Mouse (Mus musculus): ENCODE measurements around the gene Zfp410. TPM values are rescaled to one million over a fixed set of nuclear protein-coding genes. Genes with fewer than 3 reads are reported as not detected.

The Zfp410 gene
- total RNA-seq, 2 experiments from 2014 or later = 34.2 to 37.1 TPM

DNA sequence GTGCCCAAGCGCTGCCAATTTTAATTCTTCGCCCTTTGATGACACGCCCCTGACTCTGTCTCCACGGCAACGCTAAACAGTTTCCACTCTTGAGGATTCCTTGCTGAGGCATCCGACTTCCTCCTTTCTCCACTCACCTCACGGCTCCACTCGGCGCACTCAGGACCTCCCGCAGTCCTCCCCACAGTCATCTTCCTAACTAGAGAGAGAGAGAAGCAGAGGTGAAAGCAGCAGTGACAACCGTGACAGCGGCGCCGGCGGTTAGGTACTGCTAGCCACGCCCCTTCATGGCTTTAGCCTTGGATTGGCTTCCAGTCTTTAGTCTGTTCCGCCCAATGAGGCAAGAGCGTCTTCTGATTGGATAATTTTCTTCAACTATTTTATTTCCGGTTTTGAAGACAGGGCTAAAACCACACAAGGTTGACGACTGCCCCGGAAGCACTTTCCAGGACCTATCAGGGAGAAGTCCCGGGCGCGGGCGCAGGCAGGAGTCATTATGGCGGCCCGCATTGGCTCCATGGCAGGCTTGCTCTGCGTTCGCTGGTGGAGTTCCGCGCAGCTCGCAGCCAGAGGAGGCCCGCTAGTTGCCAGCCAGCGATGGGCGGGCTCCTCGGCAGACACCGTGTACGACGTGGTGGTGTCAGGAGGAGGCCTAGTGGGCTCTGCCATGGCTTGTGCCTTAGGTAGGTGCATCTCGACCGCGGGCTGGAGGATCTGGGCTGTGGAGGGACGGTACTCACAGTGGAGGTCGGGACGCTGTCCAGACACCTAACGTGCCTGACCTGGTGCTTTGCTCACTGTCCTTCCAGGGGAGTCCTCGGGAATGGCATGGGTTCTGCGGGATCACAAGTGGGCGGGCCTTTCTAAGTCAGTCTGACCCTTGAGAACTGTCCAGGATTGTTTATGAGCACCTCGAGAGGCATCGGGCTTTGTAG, 45.2 kb downstream of the Zfp410 start, which contains the start of the genes Coq6 and Fam161b:
Coq6 (plus strand) TSS at position 103 of the 935 bp plus-strand sequence.
Fam161b (minus strand) TSS at position 279 of the 935 bp plus-strand sequence.
- DNase-seq (ENCODE audit: low spot score in 2 of 2) = peak; percentile 93 to 98

DNA sequence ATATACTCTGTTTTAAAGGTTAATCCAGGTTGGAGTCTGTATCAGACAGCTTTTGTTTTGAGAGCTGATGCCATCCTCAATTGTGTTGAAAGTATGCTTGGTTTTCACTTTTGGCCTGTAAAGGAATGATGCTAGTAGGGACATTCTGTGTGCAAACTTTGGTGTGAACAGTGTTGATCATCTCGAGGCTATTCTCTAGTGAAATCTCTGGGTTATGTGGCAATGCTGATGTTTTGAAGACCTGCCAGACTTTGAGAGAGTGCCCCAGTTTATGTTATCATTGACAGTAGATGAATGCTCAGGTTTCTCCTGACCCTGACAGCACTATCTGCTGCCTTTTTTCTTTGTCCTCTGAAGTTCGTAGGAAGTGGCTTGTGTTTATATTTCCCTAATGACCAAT, 46.2 kb downstream of the Zfp410 start:
- DNase-seq (ENCODE audit: low spot score in 2 of 2) = no peak

DNA sequence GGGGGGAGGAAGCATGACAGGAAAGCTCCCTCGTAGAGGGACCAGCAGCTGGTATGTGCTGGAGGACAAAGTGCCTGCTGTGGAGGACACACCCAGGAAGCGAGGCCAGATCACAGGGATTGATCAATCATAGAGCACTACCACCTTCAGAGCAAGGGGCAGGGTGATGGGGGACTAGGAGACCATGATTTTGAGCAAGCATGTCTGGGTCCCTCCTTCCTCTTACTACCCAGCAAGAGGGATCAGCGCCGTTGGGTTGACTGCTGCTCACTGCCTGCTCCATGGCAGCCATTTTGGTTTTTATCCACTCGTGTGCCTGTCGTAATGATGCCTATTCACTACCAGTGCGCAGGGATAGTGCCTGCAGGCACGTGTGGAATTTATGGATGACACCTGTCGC, 47.6 kb downstream of the Zfp410 start:
- no peak for DNase-seq (ENCODE audit: low spot score in 2 of 2)

GRCm38 (mm10) chr12:84365137-84365536, 48.5 kb downstream of the Zfp410 start:
- DNase-seq (ENCODE audit: low spot score in 2 of 2) = no peak

GRCm38 (mm10) chr12:84366971-84367370, 50.3 kb downstream of the Zfp410 start:
- no peak for DNase-seq (ENCODE audit: low spot score in 2 of 2)

GRCm38 (mm10) chr12:84371647-84372046, 55.0 kb downstream of the Zfp410 start:
- no peak for DNase-seq (ENCODE audit: low spot score in 2 of 2)

DNA sequence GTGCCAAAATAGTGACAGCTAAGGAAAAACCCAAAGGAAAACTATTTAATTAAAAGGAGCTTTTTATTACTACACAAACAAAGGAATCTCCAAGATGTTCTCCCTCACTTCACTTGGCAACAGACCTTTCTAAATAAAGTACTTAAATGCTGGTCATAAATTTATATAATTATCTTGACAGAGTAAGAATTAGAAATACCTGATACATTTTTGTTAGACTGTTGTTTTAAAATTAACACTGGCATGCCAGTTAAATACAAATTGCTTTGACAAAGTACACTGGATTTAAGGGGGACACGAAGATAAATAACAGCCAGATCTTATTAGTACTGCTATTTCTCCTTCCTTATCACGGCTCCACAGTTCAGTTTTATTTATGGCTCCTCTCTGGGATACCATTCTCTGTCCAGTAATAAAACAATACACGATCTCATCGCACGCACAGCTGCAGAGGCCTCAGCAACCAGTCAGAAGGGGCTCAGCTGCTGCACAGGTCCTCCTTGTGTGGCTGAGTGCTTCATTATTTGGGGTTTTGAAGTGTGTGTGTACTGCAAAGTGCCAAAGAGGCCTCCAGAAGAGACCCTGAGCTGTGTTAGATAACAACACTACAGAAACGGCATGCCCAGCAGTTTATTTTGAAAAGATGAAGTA, 57.3 kb downstream of the Zfp410 start:
- DNase-seq (ENCODE audit: low spot score in 2 of 2) = no peak

DNA sequence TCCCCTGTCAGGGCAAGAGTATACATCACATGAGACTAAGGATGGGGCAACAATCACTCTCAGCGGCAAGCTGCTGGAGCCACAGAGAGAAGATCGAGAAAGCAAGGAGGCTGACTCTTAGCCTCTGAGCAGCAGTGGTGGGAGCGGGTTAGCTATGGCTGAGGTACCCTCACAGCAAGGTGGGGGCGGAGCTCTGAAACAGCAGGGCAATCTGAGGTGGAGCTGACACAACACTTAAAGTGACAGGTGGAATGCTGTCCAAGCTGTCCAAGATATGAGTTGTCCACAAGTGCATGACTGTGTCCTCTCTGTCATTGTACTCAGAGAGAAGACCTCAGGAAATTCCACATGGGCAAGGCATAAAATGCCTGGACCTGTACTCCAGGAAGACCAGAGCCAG, 65.7 kb downstream of the Zfp410 start:
- DNase-seq (ENCODE audit: low spot score in 2 of 2) = no peak

DNA sequence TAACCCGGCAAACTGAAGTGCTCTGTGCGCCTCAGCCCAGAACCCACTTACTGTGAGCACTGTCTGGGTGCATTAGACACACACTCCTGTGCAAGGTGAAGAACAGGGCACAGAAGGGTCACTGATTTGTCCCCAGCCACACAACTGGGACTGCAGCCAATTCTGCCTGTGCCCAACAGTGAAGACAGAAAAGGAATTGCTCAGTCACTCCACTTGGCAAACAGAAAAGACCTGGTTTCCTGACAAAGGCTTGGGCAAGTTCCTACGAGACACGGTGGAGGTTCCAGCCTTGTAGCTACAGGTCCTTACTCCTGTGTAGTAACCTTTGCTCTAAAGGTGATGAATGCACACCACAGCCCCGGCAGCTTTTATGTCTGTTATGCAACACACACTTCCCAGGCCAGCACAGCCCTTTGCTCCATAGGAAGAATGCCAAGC, 68.0 kb downstream of the Zfp410 start:
- peak in 1 of 2 experiments; percentile 10 for DNase-seq (ENCODE audit: low spot score in 2 of 2)

DNA sequence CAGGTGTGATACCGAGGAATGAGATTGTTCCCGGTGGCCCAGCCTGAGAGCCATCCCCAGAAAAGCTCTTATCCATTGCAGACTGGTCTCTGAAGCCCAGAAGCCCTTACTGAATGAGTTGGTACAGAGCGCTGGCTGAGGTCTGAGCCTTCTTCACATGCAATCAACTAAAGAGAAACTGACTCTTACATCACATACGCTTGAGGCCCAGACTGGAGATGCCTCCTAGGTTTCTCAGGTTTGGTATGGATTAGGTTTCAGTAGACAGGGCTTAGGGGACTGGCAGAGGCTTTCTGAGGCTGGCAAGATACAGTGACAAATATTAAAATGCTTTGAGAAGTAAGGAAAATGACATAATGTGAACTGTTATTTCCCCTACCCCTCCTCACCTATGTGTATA, 68.8 kb downstream of the Zfp410 start:
- no peak for DNase-seq (ENCODE audit: low spot score in 2 of 2)

- DNase-seq (ENCODE audit: low spot score in 2 of 2) = no peak
Measured at GRCm38 (mm10) chr12:84388097-84388496, 71.4 kb downstream of the Zfp410 start.

- DNase-seq (ENCODE audit: low spot score in 2 of 2) = no peak
Measured at GRCm38 (mm10) chr12:84388774-84389400, 72.2 kb downstream of the Zfp410 start.

GRCm38 (mm10) chr12:84390336-84390735, 73.7 kb downstream of the Zfp410 start:
- DNase-seq (ENCODE audit: low spot score in 2 of 2) = no peak

GRCm38 (mm10) chr12:84392681-84393080, 76.0 kb downstream of the Zfp410 start:
- no peak for DNase-seq (ENCODE audit: low spot score in 2 of 2)

Other genes with a start within 250 kb of the Zfp410 start
- 1 to 10 TPM; 6.0 to 6.5 TPM for gene Acot5, start 247.5 kb upstream of the Zfp410 start, total RNA-seq (2021)
- gene Acot6, start 216.2 kb upstream of the Zfp410 start, total RNA-seq (2021) = 1 to 10 TPM; 5.2 to 5.5 TPM
- 10 to 100 TPM; 96.6 to 97.1 TPM for gene Dnal1, start 202.5 kb upstream of the Zfp410 start, total RNA-seq (2021)
- 1 to 10 TPM; 2.9 to 3.0 TPM for gene Pnma1, start 168.4 kb upstream of the Zfp410 start, total RNA-seq (2021)
- 10 to 100 TPM; 26.9 to 31.3 TPM for gene Elmsan1, start 98.0 kb upstream of the Zfp410 start, total RNA-seq (2021)
- gene Ptgr2, start 31.6 kb upstream of the Zfp410 start, total RNA-seq (2021) = 10 to 100 TPM; 38.7 to 41.7 TPM
- gene Coq6, start 44.8 kb downstream of the Zfp410 start, total RNA-seq (2021) = 10 to 100 TPM; 21.2 to 22.7 TPM
- 10 to 100 TPM; 12.4 to 13.0 TPM for gene Fam161b, start 45.0 kb downstream of the Zfp410 start, total RNA-seq (2021)
- 10 to 100 TPM; 21.5 to 26.1 TPM for gene Entpd5, start 92.2 kb downstream of the Zfp410 start, total RNA-seq (2021)
- gene Bbof1, start 92.2 kb downstream of the Zfp410 start, total RNA-seq (2021) = 10 to 100 TPM in 1 of 2 experiments, 1 to 10 TPM in 1; 8.4 to 10.1 TPM
- 10 to 100 TPM; 12.5 to 15.3 TPM for gene Rnf113a2, start 100.3 kb downstream of the Zfp410 start, total RNA-seq (2021)
- 10 to 100 TPM; 58.8 to 59.6 TPM for gene Aldh6a1, start 134.2 kb downstream of the Zfp410 start, total RNA-seq (2021)
- 10 to 100 TPM; 26.8 to 28.6 TPM for gene Lin52, start 134.6 kb downstream of the Zfp410 start, total RNA-seq (2021)

All from layer of hippocampus, adult 18-20 months (tissue).